Mouse (Mus musculus) heart, adult 2 months (tissue): ENCODE results near the gene Rgs16. TPM values are rescaled to one million over a fixed set of nuclear protein-coding genes. Genes with fewer than 3 reads are reported as not detected.

ENCODE experiments used
- DNase-seq, 2 experiments: peaks; one replicate each; pipeline ENCODE4 v3.0.0; 2021
- H3K27ac ChIP-seq: fragments of 200-600 bp; 2 replicates; pipeline ENCODE4 v1.8.1; 2022
- H3K27me3 ChIP-seq: fragments of 200-500 bp; 2 replicates; pipeline ENCODE4 v1.6.1; 2012; ENCODE audit warnings: mild to moderate bottlenecking, low read length, inconsistent platforms, mixed read lengths; ENCODE audit not compliant: control insufficient read depth, insufficient read depth
- H3K36me3 ChIP-seq: fragments of 200-500 bp; 2 replicates; pipeline ENCODE4 v1.6.1; 2012; ENCODE audit warnings: low read length, inconsistent platforms; ENCODE audit not compliant: control insufficient read depth, insufficient read depth
- H3K4me1 ChIP-seq: fragments of 200-500 bp; 2 replicates; pipeline ENCODE4 v1.6.1; 2011; ENCODE audit warnings: low read length; ENCODE audit not compliant: control insufficient read depth, insufficient read depth
- H3K4me3 ChIP-seq: fragments of 200-600 bp; 2 replicates; pipeline ENCODE4 v1.8.1; 2022
- H3K79me2 ChIP-seq: fragments of 200-500 bp; replicated peaks from 2 replicates; pipeline ENCODE4 v1.6.1; 2012; ENCODE audit warnings: mild to moderate bottlenecking, inconsistent platforms, low read length, moderate library complexity, mixed read lengths; ENCODE audit not compliant: control insufficient read depth, insufficient read depth
- H3K9ac ChIP-seq: fragments of 200-500 bp; 2 replicates; pipeline ENCODE4 v1.6.1; 2012; ENCODE audit warnings: low read depth, mild to moderate bottlenecking, control low read depth, inconsistent platforms, low read length, mixed read lengths
- CTCF ChIP-seq: fragments of 200-600 bp; IDR thresholded peaks from 2 replicates; pipeline ENCODE4 v1.8.1; 2022; ENCODE audit warnings: antibody characterized with exemption, mild to moderate bottlenecking, moderate library complexity
- EP300 ChIP-seq: fragments of 200-500 bp; IDR thresholded peaks from 2 replicates; pipeline ENCODE4 v1.6.1; 2011; ENCODE audit warnings: low read depth, low read length, control low read depth; ENCODE audit not compliant: insufficient read depth
- POLR2A ChIP-seq: fragments of 200-500 bp; IDR thresholded peaks from 2 replicates; pipeline ENCODE4 v1.6.1; 2011; ENCODE audit warnings: mild to moderate bottlenecking, low read depth, low read length, control low read depth; ENCODE audit not compliant: insufficient read depth
- WGBS: fragments of 180-500 bp; shearing (Covaris S2); methylation state at CpG from one replicate; pipeline ENCODE4 v1.1.7; 2018; 5-methylcytosine and 5-hydroxymethylcytosine counted together
- intact Hi-C: fragments of 180-260 bp; cut with DNase I; formaldehyde crosslinking; loops from one replicate; pipeline ENCODE4 v1.15.1; 2025
- polyA plus RNA-seq: library from polyadenylated mRNA; depleted of rRNA; stranded (reverse); fragments of >200 nt; gene quantifications from 2 replicates; pipeline ENCODE4 v1.2.3, GENCODE M21; 2012; rRNA removed
- total RNA-seq, 2 experiments: library from RNA; stranded (reverse); gene quantifications; 2 replicates each; pipeline ENCODE4 v1.2.3; 2021

Rgs16 gene
- total and polyA plus RNA-seq, 3 experiments: 0.80 to 1.9 (median 1.4) TPM

DNA sequence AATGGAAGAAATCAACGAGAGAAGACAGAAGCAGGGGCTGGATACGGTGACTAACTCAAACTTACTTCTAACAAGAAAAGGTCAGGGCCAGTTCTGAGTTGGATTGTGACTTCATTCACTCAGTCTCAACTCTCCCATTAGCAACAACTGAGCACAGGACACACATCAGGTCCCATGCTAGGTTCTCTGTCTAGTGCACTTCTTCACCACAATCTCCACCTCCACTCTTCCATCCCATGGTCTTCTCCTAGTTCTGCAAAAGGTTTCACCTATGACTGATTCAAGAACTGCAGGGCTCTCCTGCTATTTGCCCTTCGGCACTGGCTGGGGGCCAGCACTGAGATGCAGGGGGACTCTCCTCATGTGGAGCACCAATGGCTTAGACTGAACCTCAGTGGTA is 54.1 kb downstream of the Rgs16 start:
- intact Hi-C loops: no loop called here
- Histone ChIP-seq H3K9ac (no peak overlapping the region), H3K36me3 (no peaks in the 10 kb centered on the region), H3K4me1 (no peaks in the 10 kb centered on the region), H3K4me3 (no peak overlapping the region), H3K79me2 (no peaks in the 10 kb centered on the region), H3K27ac (no peak overlapping the region), H3K27me3 (no peaks in the 10 kb centered on the region)
- 74% methylated on average over 3 of the region's 3 CpGs for WGBS
- no peak for DNase-seq
- TF ChIP-seq EP300 (no peak), POLR2A (no peak), CTCF (no peak)

Other genes with a start within 250 kb of the Rgs16 start
- gene Npl, start 190.3 kb upstream of the Rgs16 start, total RNA-seq: 1 to 10 TPM; 1.5 to 2.1 TPM
- 0.43 and 0.70 TPM in 2 replicates for gene Npl, start 190.3 kb upstream of the Rgs16 start, polyA plus RNA-seq
- not detected for gene Rgs8, start 87.3 kb upstream of the Rgs16 start, total RNA-seq
- gene Rgs8, start 87.3 kb upstream of the Rgs16 start, polyA plus RNA-seq: 0.06 TPM in 2 replicates
- 1 to 10 TPM; 4.1 to 4.6 TPM for gene Rnasel, start 9.1 kb downstream of the Rgs16 start, total RNA-seq
- gene Rnasel, start 9.1 kb downstream of the Rgs16 start, polyA plus RNA-seq: 2.5 and 4.4 TPM in 2 replicates
- not detected for gene Rgsl1, start 103.8 kb downstream of the Rgs16 start, total RNA-seq
- 0.15 TPM in 1 of 2 replicates, not detected in the other for gene Rgsl1, start 103.8 kb downstream of the Rgs16 start, polyA plus RNA-seq
- gene Teddm1b, start 134.0 kb downstream of the Rgs16 start, total RNA-seq: not detected
- not detected in 2 replicates for gene Teddm1b, start 134.0 kb downstream of the Rgs16 start, polyA plus RNA-seq
- not detected for gene Teddm1a, start 151.4 kb downstream of the Rgs16 start, total RNA-seq
- gene Teddm1a, start 151.4 kb downstream of the Rgs16 start, polyA plus RNA-seq: not detected in 2 replicates
- gene Glul, start 159.6 kb downstream of the Rgs16 start, total RNA-seq: 100 to 1,000 TPM; 406 to 679 TPM
- gene Glul, start 159.6 kb downstream of the Rgs16 start, polyA plus RNA-seq: 344 and 559 TPM in 2 replicates
- gene Teddm2, start 159.9 kb downstream of the Rgs16 start, total RNA-seq: under 1 TPM; 0.91 TPM
- 0.49 and 1.00 TPM in 2 replicates for gene Teddm2, start 159.9 kb downstream of the Rgs16 start, polyA plus RNA-seq